Mouse (Mus musculus): Measurements from ENCODE around the gene Clcn7. TPM values are rescaled to one million over a fixed set of nuclear protein-coding genes. Genes with fewer than 3 reads are reported as not detected.

Clcn7 gene
- total RNA-seq, 2 experiments from 2014 or later: 15.0 to 16.0 TPM

- DNase-seq (ENCODE audit: low spot score): peak; percentile 76
Observed at GRCm38 (mm10) chr17:25210680-25211466, 77.7 kb downstream of the Clcn7 start.

- DNase-seq (ENCODE audit: low spot score): no peak
Observed at GRCm38 (mm10) chr17:25211705-25212104, 78.5 kb downstream of the Clcn7 start.

Other genes with a start within 250 kb of the Clcn7 start
- gene Nubp2, start 247.0 kb upstream of the Clcn7 start, total RNA-seq (2021): 10 to 100 TPM; 11.0 to 11.1 TPM
- gene Spsb3, start 246.7 kb upstream of the Clcn7 start, total RNA-seq (2021): 10 to 100 TPM; 29.7 to 37.9 TPM
- 1 to 10 TPM; 6.5 to 8.4 TPM for gene Eme2, start 238.3 kb upstream of the Clcn7 start, total RNA-seq (2021)
- 10 to 100 TPM; 79.4 to 86.3 TPM for gene Mrps34, start 238.3 kb upstream of the Clcn7 start, total RNA-seq (2021)
- gene Nme3, start 236.9 kb upstream of the Clcn7 start, total RNA-seq (2021): 10 to 100 TPM; 11.8 to 12.3 TPM
- 10 to 100 TPM; 13.2 to 14.5 TPM for gene Mapk8ip3, start 196.4 kb upstream of the Clcn7 start, total RNA-seq (2021)
- gene Jpt2, start 172.7 kb upstream of the Clcn7 start, total RNA-seq (2021): 1 to 10 TPM; 3.9 to 5.9 TPM
- 1 to 10 TPM; 6.8 to 7.6 TPM for gene Cramp1l, start 117.6 kb upstream of the Clcn7 start, total RNA-seq (2021)
- gene Ift140, start 117.3 kb upstream of the Clcn7 start, total RNA-seq (2021): 1 to 10 TPM; 1.9 to 2.1 TPM
- 10 to 100 TPM; 10.8 to 18.8 TPM for gene Tmem204, start 49.8 kb upstream of the Clcn7 start, total RNA-seq (2021)
- 1 to 10 TPM; 4.0 to 6.0 TPM for gene Telo2, start 17.4 kb upstream of the Clcn7 start, total RNA-seq (2021)
- 1 to 10 TPM; 1.1 to 1.5 TPM for gene Ptx4, start 12.6 kb upstream of the Clcn7 start, total RNA-seq (2021)
- gene Ccdc154, start 29.1 kb downstream of the Clcn7 start, total RNA-seq (2021): not detected
- gene Gm38655, start 42.1 kb downstream of the Clcn7 start, total RNA-seq (2021): not detected
- 10 to 100 TPM; 12.7 to 14.5 TPM for gene BC003965, start 51.2 kb downstream of the Clcn7 start, total RNA-seq (2021)
- gene Unkl, start 55.0 kb downstream of the Clcn7 start, total RNA-seq (2021): 1 to 10 TPM; 5.3 to 5.8 TPM
- gene Gnptg, start 106.7 kb downstream of the Clcn7 start, total RNA-seq (2021): 10 to 100 TPM; 14.1 to 15.6 TPM
- 10 to 100 TPM; 16.7 to 18.3 TPM for gene Tsr3, start 106.8 kb downstream of the Clcn7 start, total RNA-seq (2021)
- under 1 TPM; 0.14 to 0.21 TPM for gene Baiap3, start 123.0 kb downstream of the Clcn7 start, total RNA-seq (2021)
- 10 to 100 TPM; 57.0 to 61.5 TPM for gene Ube2i, start 141.2 kb downstream of the Clcn7 start, total RNA-seq (2021)
- under 1 TPM; 0.55 to 0.66 TPM for gene Prss34, start 165.0 kb downstream of the Clcn7 start, total RNA-seq (2021)
- gene Prss28, start 175.3 kb downstream of the Clcn7 start, total RNA-seq (2021): not detected
- gene Prss29, start 185.3 kb downstream of the Clcn7 start, total RNA-seq (2021): not detected
- gene Tpsab1, start 212.2 kb downstream of the Clcn7 start, total RNA-seq (2021): 1 to 10 TPM; 2.0 to 3.4 TPM
- 1 to 10 TPM; 4.7 to 5.8 TPM for gene Tpsb2, start 232.9 kb downstream of the Clcn7 start, total RNA-seq (2021)
- under 1 TPM; 0.30 to 0.31 TPM for gene Tpsg1, start 235.9 kb downstream of the Clcn7 start, total RNA-seq (2021)

All from gastrocnemius, adult 18-20 months (tissue).